Mouse (Mus musculus): ENCODE data around the gene Plekho1. TPM values are rescaled to one million over a fixed set of nuclear protein-coding genes. Genes with fewer than 3 reads are reported as not detected.
"Not testable (repeated sequence)": the region's sequence is repeated elsewhere in the genome, so short reads cannot be mapped to it uniquely, and the experiment has no call there.

The Plekho1 gene
- polyA plus RNA-seq, 1 experiment from 2014 or later, result 76.1 TPM

DNA sequence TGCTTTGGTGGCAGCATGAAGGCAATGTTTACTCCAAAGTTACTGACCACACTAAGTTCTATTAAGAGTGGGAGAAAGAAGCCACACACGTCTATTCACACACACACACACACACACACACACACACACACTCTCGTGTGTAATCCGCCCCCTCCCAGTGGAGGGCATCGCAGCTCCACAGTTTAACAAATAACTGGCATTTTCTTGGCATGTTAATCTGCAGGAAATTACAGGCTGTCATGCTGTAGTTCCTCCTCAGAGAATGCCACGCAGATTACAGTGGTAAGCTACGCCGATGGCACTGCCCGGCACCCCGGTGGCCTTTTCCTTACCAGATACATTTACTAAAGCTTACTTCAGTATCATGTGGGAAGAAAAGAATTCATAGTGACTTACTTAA is 17.5 kb downstream of the Plekho1 start:
- no peak overlapping the region for H3K27ac ChIP-seq (ENCODE audit: poor library complexity, severe bottlenecking)
- H3K4me3 ChIP-seq, result no peak overlapping the region
- no peak overlapping the region for H3K4me2 ChIP-seq
- WGBS, result 84% methylated on average over 9 of the region's 9 CpGs
- no peaks in the 10 kb centered on the region for H3K36me3 ChIP-seq
- H3K9me3 ChIP-seq (replicated peaks), result no peaks in the 10 kb centered on the region
- peaks cover 5% of the 10 kb centered on the region for H3K4me1 ChIP-seq (replicated peaks)
- no peak for ATAC-seq (ENCODE audit: insufficient number of reproducible peaks, low FRiP score)
- H3K9ac ChIP-seq, result peak overlapping the region; percentile 11; the same call in 1 of the 2 replicates
- H3K27me3 ChIP-seq (replicated peaks), result 0 out of 2 replicates have a peak, but pooled peaks cover 6% of the 10 kb centered on the region

- 91% methylated on average over 7 of the region's 7 CpGs for WGBS
Observed at GRCm38 (mm10) chr3:95977587-95977986, 18.2 kb downstream of the Plekho1 start.

DNA sequence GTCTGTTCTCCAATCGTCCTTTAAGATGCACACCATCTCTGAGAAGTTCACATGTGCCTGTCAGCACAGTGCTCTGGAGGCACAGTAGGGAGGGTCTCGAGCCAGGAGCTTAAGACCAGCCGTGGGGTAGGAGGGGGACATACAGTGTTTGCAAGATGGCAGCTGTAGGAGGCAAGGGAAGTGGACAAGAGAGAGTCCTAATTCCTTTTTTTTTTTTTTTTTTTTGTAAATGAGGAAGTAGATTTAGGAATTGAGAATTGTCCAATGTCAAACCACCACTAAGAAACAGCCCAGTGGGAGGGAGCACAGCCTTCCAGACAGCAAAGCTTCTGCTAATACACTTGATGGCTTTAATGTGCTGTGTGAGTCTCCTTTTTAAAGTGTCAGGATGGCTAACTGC is 18.7 kb downstream of the Plekho1 start:
- no peak overlapping the region for H3K4me2 ChIP-seq
- H3K9ac ChIP-seq, result no peak overlapping the region
- 0 out of 2 replicates have a peak, but pooled peaks cover 6% of the 10 kb centered on the region for H3K27me3 ChIP-seq (replicated peaks)
- no peak overlapping the region for H3K27ac ChIP-seq (ENCODE audit: poor library complexity, severe bottlenecking)
- no peak for ATAC-seq (ENCODE audit: insufficient number of reproducible peaks, low FRiP score)
- no peaks in the 10 kb centered on the region for H3K9me3 ChIP-seq (replicated peaks)
- peaks cover 9% of the 10 kb centered on the region for H3K4me1 ChIP-seq (replicated peaks)
- 58% methylated on average over 3 of the region's 3 CpGs for WGBS
- H3K4me3 ChIP-seq, result no peak overlapping the region
- no peaks in the 10 kb centered on the region for H3K36me3 ChIP-seq

More at GRCm38 (mm10) chr3:95977587-95977986, 18.2 kb downstream of the Plekho1 start:
- H3K27me3 ChIP-seq (replicated peaks); H3K4me2 ChIP-seq; H3K36me3 ChIP-seq; H3K4me1 ChIP-seq (replicated peaks); H3K4me3 ChIP-seq; H3K9me3 ChIP-seq (replicated peaks); H3K9ac ChIP-seq; ATAC-seq (ENCODE audit: insufficient number of reproducible peaks, low FRiP score); H3K27ac ChIP-seq (ENCODE audit: poor library complexity, severe bottlenecking): not testable (repeated sequence)

DNA sequence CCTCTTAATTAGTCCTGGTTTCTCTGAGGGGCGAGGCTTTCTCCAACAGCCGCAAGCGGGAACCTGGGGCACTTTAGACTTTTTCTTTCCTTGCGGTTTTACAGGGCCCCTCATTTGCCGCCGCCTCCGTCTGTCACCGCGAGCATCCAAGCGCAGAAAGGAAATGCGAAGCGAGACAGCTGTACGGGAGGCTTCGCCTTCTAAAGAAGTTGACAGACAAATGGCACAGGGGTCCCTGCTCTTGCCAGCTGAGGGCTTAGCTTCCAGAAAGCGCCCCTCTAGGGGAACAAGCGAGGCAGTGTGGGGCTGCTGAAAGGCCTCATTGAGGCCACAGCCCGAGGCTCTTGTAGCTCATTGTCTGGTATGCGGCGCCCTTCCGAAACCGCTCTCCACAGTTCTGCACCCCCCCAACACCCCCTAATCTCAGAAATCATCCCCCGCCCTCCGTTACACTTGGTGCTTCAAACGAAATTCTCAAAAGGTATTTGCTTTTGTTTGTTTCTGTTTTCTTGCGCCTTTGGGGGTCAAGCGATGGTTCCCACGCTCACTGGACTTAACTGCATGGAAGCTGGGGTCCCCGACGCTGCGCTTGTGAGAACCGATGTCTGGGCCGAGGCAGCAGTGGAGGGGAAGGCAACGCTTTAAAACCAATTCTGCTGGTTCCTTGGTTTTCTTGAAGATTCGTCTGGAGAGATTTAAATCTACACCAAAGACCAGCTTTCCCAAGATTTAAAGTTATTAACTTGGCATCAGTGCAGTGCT is 22.7 kb downstream of the Plekho1 start:
- H3K9ac ChIP-seq, result peak overlapping the region; percentile 66
- ATAC-seq (ENCODE audit: insufficient number of reproducible peaks, low FRiP score), result no peak
- peak overlapping the region; percentile 34 for H3K4me3 ChIP-seq
- H3K9me3 ChIP-seq (replicated peaks), result no peaks in the 10 kb centered on the region
- peak overlapping the region; percentile 72 for H3K4me2 ChIP-seq
- H3K36me3 ChIP-seq, result no peaks in the 10 kb centered on the region
- no peak overlapping the region for H3K27ac ChIP-seq (ENCODE audit: poor library complexity, severe bottlenecking)
- 0 out of 2 replicates have a peak, but pooled peaks cover 6% of the 10 kb centered on the region for H3K27me3 ChIP-seq (replicated peaks)
- peaks cover 9% of the 10 kb centered on the region for H3K4me1 ChIP-seq (replicated peaks)
- 7% methylated on average over 34 of the region's 34 CpGs for WGBS

DNA sequence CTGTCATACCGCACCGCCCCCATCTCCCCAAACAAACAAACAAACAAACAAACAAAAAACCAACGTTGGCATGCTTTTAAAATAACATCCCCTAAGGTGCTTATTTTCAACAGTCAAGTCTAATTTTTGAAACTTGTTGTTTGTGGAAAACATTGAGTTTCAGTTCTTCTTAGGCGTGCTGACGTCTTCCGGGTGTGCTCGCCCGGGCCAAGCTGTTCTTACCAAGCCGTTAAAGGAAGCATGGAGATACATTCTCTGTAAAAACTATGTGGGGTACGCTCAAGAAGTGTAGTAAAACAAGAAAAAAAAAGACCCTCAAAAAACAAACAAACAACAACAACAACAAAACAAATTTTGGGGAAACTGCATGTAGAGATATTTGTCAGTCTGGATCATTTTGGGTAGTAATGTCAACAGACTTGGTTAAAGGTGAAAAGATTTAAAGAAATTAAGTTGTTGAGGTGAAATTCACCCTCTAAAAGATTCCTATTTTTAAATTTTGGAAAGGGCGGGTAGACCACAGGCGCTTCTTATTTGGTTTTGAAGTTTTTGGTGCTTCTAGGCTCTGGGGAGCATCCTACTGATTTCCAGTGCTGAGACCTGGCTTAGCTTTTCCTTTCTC is 23.4 kb downstream of the Plekho1 start:
- no peak for ATAC-seq (ENCODE audit: insufficient number of reproducible peaks, low FRiP score)
- 75% methylated on average over 12 of the region's 12 CpGs for WGBS
- H3K27ac ChIP-seq (ENCODE audit: poor library complexity, severe bottlenecking), result no peak overlapping the region
- peak overlapping the region; percentile 66 for H3K9ac ChIP-seq
- peaks cover 7% of the 10 kb centered on the region for H3K4me1 ChIP-seq (replicated peaks)
- H3K36me3 ChIP-seq, result no peaks in the 10 kb centered on the region
- H3K4me3 ChIP-seq, result peak overlapping the region; percentile 34
- 0 out of 2 replicates have a peak, but pooled peaks cover 6% of the 10 kb centered on the region for H3K27me3 ChIP-seq (replicated peaks)
- peak overlapping the region; percentile 72 for H3K4me2 ChIP-seq
- no peaks in the 10 kb centered on the region for H3K9me3 ChIP-seq (replicated peaks)

DNA sequence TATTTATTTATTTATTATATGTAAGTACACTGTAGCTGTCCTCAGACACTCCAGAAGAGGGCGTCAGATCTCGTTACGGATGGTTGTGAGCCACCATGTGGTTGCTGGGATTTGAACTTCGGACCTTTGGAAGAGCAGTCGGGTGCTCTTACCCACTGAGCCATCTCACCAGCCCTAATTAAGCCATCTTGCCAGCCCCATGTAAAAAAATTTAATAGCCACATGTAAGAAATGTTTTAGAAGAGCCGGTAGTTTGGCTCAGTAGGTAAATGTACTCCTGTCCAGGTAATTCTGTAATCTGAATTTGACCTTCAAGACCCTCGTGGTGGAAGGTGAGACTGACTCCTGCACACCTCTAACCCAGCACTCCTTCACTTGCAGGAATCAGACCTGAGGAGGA is 25.1 kb downstream of the Plekho1 start:
- H3K4me2 ChIP-seq; H3K9ac ChIP-seq; H3K27me3 ChIP-seq (replicated peaks); H3K27ac ChIP-seq (ENCODE audit: poor library complexity, severe bottlenecking); H3K4me3 ChIP-seq; ATAC-seq (ENCODE audit: insufficient number of reproducible peaks, low FRiP score); H3K4me1 ChIP-seq (replicated peaks); H3K9me3 ChIP-seq (replicated peaks); H3K36me3 ChIP-seq: not testable (repeated sequence)
- WGBS, result 53% methylated on average over 7 of the region's 7 CpGs

DNA sequence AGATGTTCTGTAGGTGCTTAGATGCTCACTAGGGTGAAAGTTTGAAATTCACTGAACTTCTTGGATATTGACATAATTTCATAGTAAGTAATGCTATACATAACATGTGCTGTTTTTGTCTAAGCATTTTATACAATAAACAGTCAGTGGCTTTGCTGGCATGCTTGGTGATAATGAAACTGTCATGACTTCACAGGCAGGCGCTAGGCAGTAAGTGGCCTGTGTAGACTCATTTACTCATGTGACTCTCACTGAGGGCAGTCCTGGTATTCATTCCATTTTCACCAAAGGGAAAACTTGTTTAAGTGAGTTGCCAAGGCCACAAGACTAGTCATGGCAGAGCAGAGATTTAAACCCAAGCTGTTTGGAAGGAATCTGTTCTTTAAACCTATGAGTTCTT is 26.5 kb downstream of the Plekho1 start:
- Histone ChIP-seq H3K36me3 (no peaks in the 10 kb centered on the region), H3K9ac (no peak overlapping the region), H3K4me2 (no peak overlapping the region), H3K9me3 (replicated peaks) (no peaks in the 10 kb centered on the region), H3K27ac (ENCODE audit: poor library complexity, severe bottlenecking) (0 out of 2 replicates have a peak overlapping the region, but pooled peaks have one; percentile 3), H3K27me3 (replicated peaks) (no peaks in the 10 kb centered on the region), H3K4me1 (replicated peaks) (peaks cover 10% of the 10 kb centered on the region), H3K4me3 (no peak overlapping the region)
- no peak for ATAC-seq (ENCODE audit: insufficient number of reproducible peaks, low FRiP score)
- WGBS, result 42% methylated on average over 1 of the region's 1 CpGs

GRCm38 (mm10) chr3:95965518-95966451 is 30.0 kb downstream of the Plekho1 start:
- Histone ChIP-seq H3K27ac (ENCODE audit: poor library complexity, severe bottlenecking) (no peak overlapping the region), H3K4me2 (peak overlapping the region; percentile 42), H3K27me3 (replicated peaks) (no peaks in the 10 kb centered on the region), H3K36me3 (no peaks in the 10 kb centered on the region), H3K9ac (peak overlapping the region; percentile 35; the same call in 1 of the 2 replicates), H3K4me1 (replicated peaks) (peaks cover 20% of the 10 kb centered on the region), H3K9me3 (replicated peaks) (no peaks in the 10 kb centered on the region), H3K4me3 (no peak overlapping the region)
- WGBS, result 11% methylated on average over 7 of the region's 7 CpGs
- ATAC-seq (ENCODE audit: insufficient number of reproducible peaks, low FRiP score), result no peak

- Histone ChIP-seq H3K4me3 (no peak overlapping the region), H3K27me3 (replicated peaks) (no peaks in the 10 kb centered on the region), H3K36me3 (no peaks in the 10 kb centered on the region), H3K9me3 (replicated peaks) (0 out of 2 replicates have a peak, but pooled peaks cover 5% of the 10 kb centered on the region), H3K9ac (no peak overlapping the region), H3K27ac (ENCODE audit: poor library complexity, severe bottlenecking) (no peak overlapping the region), H3K4me1 (replicated peaks) (peaks cover 31% of the 10 kb centered on the region), H3K4me2 (no peak overlapping the region)
- WGBS, result 43% methylated on average over 4 of the region's 4 CpGs
- no peak for ATAC-seq (ENCODE audit: insufficient number of reproducible peaks, low FRiP score)
Observed at GRCm38 (mm10) chr3:95963681-95964080, 32.1 kb downstream of the Plekho1 start.

DNA sequence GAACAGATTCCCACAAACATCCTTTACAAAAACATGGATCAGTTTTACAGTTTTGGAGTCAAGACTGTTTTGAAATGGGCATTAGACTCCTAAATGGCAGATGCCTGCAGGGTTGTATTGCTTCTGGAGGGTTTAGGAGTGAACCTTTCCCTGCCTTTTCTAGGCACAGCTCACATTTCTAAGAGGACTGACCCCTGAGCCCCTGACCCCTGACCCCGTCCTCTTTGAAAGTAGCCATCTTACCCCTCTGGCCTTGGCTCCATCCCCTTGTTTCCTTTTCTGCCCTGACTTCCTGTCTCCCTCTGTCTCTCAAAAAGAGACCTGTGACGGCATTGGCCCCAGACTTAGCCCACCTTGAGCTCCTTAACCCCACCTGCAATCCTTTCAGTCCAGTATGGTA is 32.6 kb downstream of the Plekho1 start:
- Histone ChIP-seq H3K27me3 (replicated peaks) (no peaks in the 10 kb centered on the region), H3K36me3 (no peaks in the 10 kb centered on the region), H3K4me1 (replicated peaks) (peaks cover 34% of the 10 kb centered on the region), H3K27ac (ENCODE audit: poor library complexity, severe bottlenecking) (no peak overlapping the region), H3K4me2 (no peak overlapping the region), H3K9me3 (replicated peaks) (0 out of 2 replicates have a peak, but pooled peaks cover 5% of the 10 kb centered on the region), H3K9ac (no peak overlapping the region), H3K4me3 (no peak overlapping the region)
- ATAC-seq (ENCODE audit: insufficient number of reproducible peaks, low FRiP score), result no peak
- WGBS, result 57% methylated on average over 2 of the region's 2 CpGs

Measured in heart, embryonic 12.5 days (tissue).